Mouse (Mus musculus) stomach, postnatal 0 days (tissue): Measurements from ENCODE around the gene Serpina3j. TPM values are rescaled to one million over a fixed set of nuclear protein-coding genes. Genes with fewer than 3 reads are reported as not detected.
A peak's percentile ranks its signal among the peaks of the same experiment; 100 is the strongest.

Experiments
- ATAC-seq: fragments of 200-750 bp; cut with Nextera tagmentation; 2 replicates; pipeline ENCODE4 v1.8.0; 2017; ENCODE audit not compliant: low FRiP score, low TSS enrichment
- DNase-seq: peaks from one replicate; pipeline ENCODE4 v3.0.0-alpha.2; 2016; ENCODE audit warnings: low spot score
- H3K27ac ChIP-seq: fragments of 300-500 bp; sonication (generic); replicated peaks from 2 replicates; pipeline ENCODE4 v1.5.1; 2014; ENCODE audit warnings: mild to moderate bottlenecking, control low read depth
- H3K27me3 ChIP-seq: fragments of 300-500 bp; sonication (generic); 2 replicates; pipeline ENCODE4 v1.6.1; 2014; ENCODE audit warnings: low read length; ENCODE audit not compliant: control insufficient read depth, insufficient read depth
- H3K36me3 ChIP-seq: fragments of 300-500 bp; sonication (generic); 2 replicates; pipeline ENCODE4 v1.6.1; 2014; ENCODE audit warnings: low read length, mixed read lengths; ENCODE audit not compliant: control insufficient read depth, insufficient read depth
- H3K4me1 ChIP-seq: fragments of 300-500 bp; sonication (generic); replicated peaks from 2 replicates; pipeline ENCODE4 v1.6.1; 2014; ENCODE audit warnings: antibody characterized with exemption; ENCODE audit not compliant: control insufficient read depth, insufficient read depth
- H3K4me2 ChIP-seq: fragments of 300-500 bp; sonication (generic); replicated peaks from 2 replicates; pipeline ENCODE4 v1.6.1; 2014; ENCODE audit warnings: low read depth, mild to moderate bottlenecking, control low read depth, moderate library complexity
- H3K4me3 ChIP-seq: fragments of 300-500 bp; sonication (generic); 2 replicates; pipeline ENCODE4 v1.5.1; 2014; ENCODE audit warnings: low read depth, low read length, control low read depth
- H3K9ac ChIP-seq: fragments of 300-500 bp; sonication (generic); 2 replicates; pipeline ENCODE4 v1.6.1; 2014; ENCODE audit warnings: mild to moderate bottlenecking, low read length, control low read depth, mixed read lengths
- H3K9me3 ChIP-seq: fragments of 300-500 bp; sonication (generic); 2 replicates; pipeline ENCODE4 v1.6.1; 2016; ENCODE audit warnings: low read length; ENCODE audit not compliant: control insufficient read depth
- CTCF ChIP-seq: IDR thresholded peaks from 2 replicates; pipeline ENCODE4 v1.5.1; 2016; ENCODE audit warnings: antibody characterized with exemption, low read depth, mild to moderate bottlenecking, moderate library complexity
- EP300 ChIP-seq: optimal IDR thresholded peaks from 2 replicates; pipeline ENCODE3; 2016; ENCODE audit warnings: antibody characterized with exemption
- WGBS: fragments of 180-500 bp; shearing (Covaris S2); extraction: QIAGEN DNeasy Blood & Tissue Kit; methylation state at CpG from one replicate; pipeline ENCODE4 v1.1.7; 2014; 5-methylcytosine and 5-hydroxymethylcytosine counted together
- polyA plus RNA-seq: library from polyadenylated mRNA; unstranded; fragments of >200 nt; fragmentation: Nextera tagmentation; extraction: Ambion mirVana; gene quantifications from 2 replicates; pipeline ENCODE4 v1.2.1, GENCODE M21; 2015

Gene Serpina3j
- polyA plus RNA-seq, 1 experiment from 2014 or later = 0.15 TPM

DNA sequence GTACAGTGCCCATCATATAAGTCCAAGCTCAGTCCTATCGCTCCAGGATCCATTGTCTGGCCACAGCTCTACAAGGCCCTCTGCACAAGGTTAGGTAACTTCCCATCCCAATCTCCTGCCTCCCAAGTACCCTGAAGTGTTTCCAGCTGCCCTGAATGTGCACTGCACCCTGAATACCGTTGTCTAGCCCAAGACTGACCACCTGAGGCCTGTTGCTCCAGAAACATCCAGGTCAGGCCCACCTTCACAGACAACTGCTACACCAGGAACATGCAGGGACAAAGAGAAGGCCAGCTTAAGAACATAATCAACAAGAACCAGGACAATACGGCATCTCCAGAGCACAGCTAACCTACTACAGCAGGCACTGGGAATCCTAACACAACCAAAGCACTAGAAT lies 55.6 kb downstream of the Serpina3j start:
- no peak for ATAC-seq
- no peak for TF ChIP-seq EP300
- no peak for TF ChIP-seq CTCF
- 85% methylated on average over 3 of the region's 3 CpGs for WGBS

More for the DNA sequence above, 55.6 kb downstream of the Serpina3j start:
- Histone ChIP-seq H3K9ac (no peak overlapping the region), H3K27me3 (no peaks in the 10 kb centered on the region), H3K4me1 (no peaks in the 10 kb centered on the region), H3K4me2 (no peak overlapping the region), H3K27ac (no peak overlapping the region), H3K36me3 (no peaks in the 10 kb centered on the region), H3K9me3 (no peaks in the 10 kb centered on the region), H3K4me3 (no peak overlapping the region)
- DNase-seq = peak; percentile 5

Other genes with a start within 250 kb of the Serpina3j start
- gene Serpina5, start 213.4 kb upstream of the Serpina3j start, polyA plus RNA-seq = 0.07 and 0.10 TPM in 2 replicates
- gene Serpina3a, start 201.8 kb upstream of the Serpina3j start, polyA plus RNA-seq = not detected in 2 replicates
- 0.05 TPM in 1 of 2 replicates, not detected in the other for gene Serpina3b, start 186.6 kb upstream of the Serpina3j start, polyA plus RNA-seq
- 0.04 TPM in 1 of 2 replicates, not detected in the other for gene Serpina3c, start 160.7 kb upstream of the Serpina3j start, polyA plus RNA-seq
- 0.10 and 0.17 TPM in 2 replicates for gene Serpina3f, start 100.0 kb upstream of the Serpina3j start, polyA plus RNA-seq
- gene Serpina3g, start 78.3 kb upstream of the Serpina3j start, polyA plus RNA-seq = 2.4 and 5.8 TPM in 2 replicates
- gene Serpina3i, start 51.4 kb upstream of the Serpina3j start, polyA plus RNA-seq = 0.62 and 0.99 TPM in 2 replicates
- 0.15 and 0.24 TPM in 2 replicates for gene Serpina3k, start 23.9 kb downstream of the Serpina3j start, polyA plus RNA-seq
- gene Serpina3m, start 23.9 kb downstream of the Serpina3j start, polyA plus RNA-seq = 0.30 TPM in 1 of 2 replicates, not detected in the other
- gene Serpina3n, start 92.2 kb downstream of the Serpina3j start, polyA plus RNA-seq = 0.53 and 1.6 TPM in 2 replicates
- gene Gsc, start 158.8 kb downstream of the Serpina3j start, polyA plus RNA-seq = 0.38 and 0.46 TPM in 2 replicates